Comparison of ENCODE assay signal across 12 mouse cellular contexts in genomic region chr8:10993582-10994216, GRCm38 (mm10). TPM values are rescaled to one million over a fixed set of nuclear protein-coding genes. Genes with fewer than 3 reads are reported as not detected.
A peak's percentile ranks its signal among the peaks of the same experiment; 100 is the strongest.
DNase-seq lines count a peak whose midpoint lies in the region; ATAC-seq lines count a peak whose summit lies in the region.
"Had no signal": no experiment of that assay in that cellular context is flagged by ENCODE, and none has a peak within 500 bp of the region (broad histone marks: within the 10 kb centered on the region; RNA-seq: fewer than 3 reads in every experiment).

No protein-coding gene starts in this region.

- H3K9me3 ChIP-seq in stomach, embryonic 14.5 days (ENCODE audit: control insufficient read depth, low read depth, low read length) = no peaks in the 10 kb centered on the region
- 0 out of 2 replicates have a peak, but pooled peaks cover 4% of the 10 kb centered on the region for H3K9me3 ChIP-seq in kidney, embryonic 16.5 days (ENCODE audit: low read length)
- H3K9me3 ChIP-seq: forebrain, embryonic 13.5 days; hindbrain, embryonic 15.5 days; limb, embryonic 13.5 days had no signal

- H3K4me2 ChIP-seq in stomach, embryonic 14.5 days (replicated peaks; ENCODE audit: low read depth, low read length) = 0 out of 2 replicates have a peak overlapping the region, but pooled peaks have one; percentile 7
- no peak overlapping the region for H3K4me2 ChIP-seq in kidney, embryonic 16.5 days (replicated peaks; ENCODE audit: low read depth, low read length)
- H3K4me2 ChIP-seq: forebrain, embryonic 13.5 days; hindbrain, embryonic 15.5 days; limb, embryonic 13.5 days had no signal

- H3K27me3 ChIP-seq in stomach, embryonic 14.5 days (ENCODE audit: control insufficient read depth, insufficient read depth, low read length) = no peaks in the 10 kb centered on the region
- H3K27me3 ChIP-seq in kidney, embryonic 16.5 days (ENCODE audit: insufficient read depth, low read length) = no peaks in the 10 kb centered on the region
- H3K27me3 ChIP-seq: forebrain, embryonic 13.5 days; hindbrain, embryonic 15.5 days; limb, embryonic 13.5 days had no signal

- H3K4me3 ChIP-seq in stomach, embryonic 14.5 days (ENCODE audit: low read depth, low read length) = no peak overlapping the region
- no peak overlapping the region for H3K4me3 ChIP-seq in kidney, embryonic 16.5 days (ENCODE audit: low read length)
- H3K4me3 ChIP-seq: forebrain, embryonic 13.5 days; hindbrain, embryonic 15.5 days; limb, embryonic 13.5 days had no signal

- peak overlapping the region; percentile 63; the same call in 1 of the 2 replicates for H3K27ac ChIP-seq in stomach, embryonic 14.5 days (ENCODE audit: low read length)
- H3K27ac ChIP-seq in kidney, embryonic 16.5 days (ENCODE audit: low read length) = no peak overlapping the region
- H3K27ac ChIP-seq: forebrain, embryonic 13.5 days; hindbrain, embryonic 15.5 days; limb, embryonic 13.5 days had no signal

- no peaks in the 10 kb centered on the region for H3K36me3 ChIP-seq in stomach, embryonic 14.5 days (ENCODE audit: control insufficient read depth, insufficient read depth, low read length)
- peaks cover 4% of the 10 kb centered on the region; the same call in 1 of the 2 replicates for H3K36me3 ChIP-seq in kidney, embryonic 16.5 days (ENCODE audit: insufficient read depth, low read length)
- H3K36me3 ChIP-seq: hindbrain, embryonic 15.5 days had no signal

- peaks cover 37% of the 10 kb centered on the region for H3K4me1 ChIP-seq in stomach, embryonic 14.5 days (ENCODE audit: control insufficient read depth, insufficient read depth, low read length)
- H3K4me1 ChIP-seq in kidney, embryonic 16.5 days (ENCODE audit: insufficient read depth, low read length) = peaks cover 48% of the 10 kb centered on the region

- H3K9ac ChIP-seq in stomach, embryonic 14.5 days (replicated peaks; ENCODE audit: low read depth, low read length) = no peak overlapping the region
- H3K9ac ChIP-seq in kidney, embryonic 16.5 days (replicated peaks; ENCODE audit: low read length) = no peak overlapping the region
- H3K9ac ChIP-seq: forebrain, embryonic 13.5 days; hindbrain, embryonic 15.5 days; limb, embryonic 13.5 days had no signal

- WGBS in stomach, embryonic 14.5 days = 69% methylated on average over 10 of the region's 10 CpGs
- 87% methylated on average over 10 of the region's 10 CpGs for WGBS in kidney, embryonic 16.5 days

- peak; percentile 65 for ATAC-seq in activated CD4-positive, CD25-positive, alpha-beta regulatory T cell, adult 4 months
- peak; percentile 72 for ATAC-seq in stomach, embryonic 14.5 days (ENCODE audit: insufficient number of reproducible peaks, insufficient read depth, low FRiP score, low read depth)
- no peak for ATAC-seq in kidney, embryonic 16.5 days (ENCODE audit: low FRiP score, low TSS enrichment)
- ATAC-seq: forebrain, embryonic 13.5 days had no signal

- peak; percentile 49 to 63 for DNase-seq in lung, adult 18-20 months
- DNase-seq in lung, postnatal 10 days = no peak
- peak; percentile 69 for DNase-seq in CD4-positive, CD25-positive, alpha-beta regulatory T cell, adult 2 months (ENCODE audit: low read depth, low spot score)
- no peak for DNase-seq in frontal cortex, postnatal 10 days (ENCODE audit: low spot score in 2 of 2)
- DNase-seq: adrenal gland, adult 8-10 months; thymus, adult 18-20 months had no signal

RNA-seq across cellular contexts. Expression of gene Irs2, which starts 14.6 kb away (rescaled TPM):
- under 1 TPM; 0.48 to 0.83 TPM for polyA plus RNA-seq in activated CD4-positive, CD25-positive, alpha-beta regulatory T cell, adult 4 months (2017; shearing (Covaris generic))
- 4.6 and 5.0 TPM in 2 replicates for polyA plus RNA-seq in stomach, embryonic 14.5 days (2014; fragmentation: Nextera tagmentation; extraction: Ambion mirVana)
- 4.1 and 4.8 TPM in 2 replicates for polyA plus RNA-seq in kidney, embryonic 16.5 days (2015; fragmentation: Nextera tagmentation; extraction: Ambion mirVana)

Comparison
In these comparisons a context has a peak if more than half of its experiments do, and no peak if none do; other contexts are left out.
1. DNase-seq: peak in lung, adult 18-20 months (2 of 2) and CD4-positive, CD25-positive, alpha-beta regulatory T cell, adult 2 months (single experiment); none in lung, postnatal 10 days (single experiment) and frontal cortex, postnatal 10 days (0 of 2).